Mouse (Mus musculus) adrenal gland, postnatal 4 days (tissue): Measurements from ENCODE around the gene Dnpep. TPM values are rescaled to one million over a fixed set of nuclear protein-coding genes. Genes with fewer than 3 reads are reported as not detected.

Experiments
- DNase-seq, 2 experiments: peaks; one replicate each; pipeline ENCODE4 v3.0.0; 2021 to 2022; ENCODE audit warnings: low spot score in 2 of 2, mixed read lengths in 2 of 2
- long read RNA-seq, 2 experiments: library from polyadenylated mRNA; stranded (forward); transcript quantifications; one replicate each; pipeline ENCODE4 v2.0.0; 2021
- total RNA-seq, 2 experiments: library from RNA; stranded (reverse); gene quantifications; 2 replicates each; pipeline ENCODE4 v1.2.3; 2021

The Dnpep gene
- 100 to 1,000 TPM; 106 to 113 TPM for total RNA-seq
- long read RNA-seq, experiment 1, transcript Dnpep-209 (14 exons, 1,862 nt) = minor isoform, 8 of 154 reads
- long read RNA-seq, experiment 1, transcript Dnpep-202 (15 exons, 1,571 nt) = minor isoform, 31 of 154 reads
- long read RNA-seq, experiment 1, transcript Dnpep-201 (15 exons, 2,488 nt) = major isoform, 86 of 154 reads
- long read RNA-seq, experiment 1, partial matches to known transcripts = 14 of 154 reads
- long read RNA-seq, experiment 1, other reads (novel, unspliced or antisense) = 11 of 154 reads
- long read RNA-seq, experiment 2, transcript Dnpep-201 (15 exons, 2,488 nt) = major isoform, 161 of 269 reads
- long read RNA-seq, experiment 2, transcript Dnpep-209 (14 exons, 1,862 nt) = minor isoform, 25 of 269 reads
- long read RNA-seq, experiment 2, transcript Dnpep-202 (15 exons, 1,571 nt) = minor isoform, 40 of 269 reads
- long read RNA-seq, experiment 2, partial matches to known transcripts = 19 of 269 reads
- long read RNA-seq, experiment 2, other reads (novel, unspliced or antisense) = 24 of 269 reads

DNA sequence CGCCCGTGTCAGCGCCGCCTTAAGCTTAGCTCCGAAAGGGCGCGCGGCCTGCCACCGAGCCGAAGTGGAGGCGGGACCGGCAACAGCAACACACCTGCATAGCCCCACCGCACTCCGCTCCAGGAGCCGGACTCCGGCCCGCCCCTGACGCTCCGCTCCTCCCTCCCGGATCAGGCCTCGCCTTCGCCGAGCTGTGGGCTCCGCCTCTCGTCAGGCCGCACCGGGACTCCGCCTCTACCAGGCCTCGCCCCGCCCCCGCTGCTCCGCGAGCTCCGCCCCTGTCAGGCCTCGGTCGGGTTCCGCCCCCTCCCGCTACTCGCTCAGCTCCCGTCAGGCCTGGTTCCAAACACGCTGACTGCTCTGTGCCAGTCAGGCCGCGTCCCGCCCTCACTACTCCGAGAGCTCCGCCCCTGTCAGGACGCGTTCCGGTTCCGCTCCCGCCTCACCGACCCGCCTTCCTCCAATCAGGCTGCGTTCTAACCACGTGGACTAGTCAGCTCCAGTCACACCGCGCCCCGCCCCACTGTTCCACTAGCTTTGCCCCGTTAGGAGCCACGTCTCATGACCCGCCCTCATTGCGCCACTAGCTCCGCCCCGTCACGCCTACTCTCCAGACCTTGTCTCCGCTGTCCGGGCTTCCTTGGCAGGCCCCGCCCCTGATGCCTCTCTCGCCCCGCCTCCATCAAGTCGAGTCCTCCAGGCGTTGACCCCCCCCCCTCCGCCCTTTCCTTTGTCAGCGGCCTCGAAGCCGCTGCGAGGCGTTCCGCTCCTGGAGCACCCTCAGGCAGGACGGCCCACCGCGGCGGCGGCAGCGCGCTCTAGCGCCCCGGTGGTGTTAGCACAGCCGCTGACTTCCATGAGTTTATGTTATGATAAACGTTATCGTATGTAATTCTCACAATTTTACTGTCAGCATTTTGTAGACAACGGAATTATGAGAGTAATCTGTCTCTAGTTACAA is at the start of gene Dnpep:
Gene Dnpep, minus strand, starts transcription at position 750 of the 961 bp plus-strand sequence.
- DNase-seq = peak; percentile 98 to 100

DNA sequence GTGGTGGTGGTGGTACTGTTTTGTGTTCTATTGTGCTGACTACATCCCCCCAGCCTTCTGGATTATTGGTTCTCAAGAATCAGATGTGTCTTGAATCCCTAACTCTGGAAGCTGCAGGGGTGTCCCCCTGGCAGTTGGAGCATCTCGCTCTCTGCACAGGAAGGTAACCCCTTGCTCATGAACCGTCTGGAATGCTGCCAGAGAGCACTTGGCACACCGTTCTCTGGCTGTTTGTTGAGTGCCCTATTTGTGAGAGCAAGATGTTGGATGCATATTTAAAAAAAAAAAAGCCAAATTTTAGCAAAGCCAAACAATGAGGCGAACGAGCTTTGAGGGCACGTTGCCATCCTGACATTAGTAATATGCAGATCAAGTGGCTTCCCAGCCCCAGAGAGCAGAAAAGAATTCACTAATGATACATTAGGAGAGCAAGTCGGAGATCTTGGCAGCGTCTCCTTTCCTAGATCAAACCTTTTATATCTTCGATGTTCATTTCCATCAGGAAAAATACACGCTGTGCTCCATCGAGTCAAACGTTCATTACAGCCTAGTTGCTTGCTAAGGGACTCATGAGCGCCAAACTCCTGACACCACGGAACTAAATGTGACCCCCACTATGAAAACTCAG is 47.8 kb upstream of the Dnpep start:
- DNase-seq = no peak

DNA sequence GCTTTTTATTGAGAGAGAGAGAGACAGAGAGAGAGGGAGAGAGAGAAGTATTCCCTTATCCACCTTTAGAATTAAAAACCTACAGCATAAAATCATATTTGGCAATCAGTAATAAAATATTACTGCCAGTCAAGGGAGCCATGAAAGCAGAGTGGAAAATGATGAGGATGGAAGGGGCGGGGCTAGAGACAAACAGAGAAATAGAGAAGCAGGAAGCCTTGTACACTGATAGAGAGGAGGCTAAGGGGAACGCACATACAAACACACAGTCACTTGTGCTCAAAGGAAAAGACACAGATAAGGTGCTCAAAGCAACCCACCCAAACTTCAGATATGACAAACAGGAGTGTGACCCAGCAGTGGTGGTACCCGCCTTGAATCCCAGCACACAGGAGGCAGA is 46.1 kb upstream of the Dnpep start:
- DNase-seq = no peak

DNA sequence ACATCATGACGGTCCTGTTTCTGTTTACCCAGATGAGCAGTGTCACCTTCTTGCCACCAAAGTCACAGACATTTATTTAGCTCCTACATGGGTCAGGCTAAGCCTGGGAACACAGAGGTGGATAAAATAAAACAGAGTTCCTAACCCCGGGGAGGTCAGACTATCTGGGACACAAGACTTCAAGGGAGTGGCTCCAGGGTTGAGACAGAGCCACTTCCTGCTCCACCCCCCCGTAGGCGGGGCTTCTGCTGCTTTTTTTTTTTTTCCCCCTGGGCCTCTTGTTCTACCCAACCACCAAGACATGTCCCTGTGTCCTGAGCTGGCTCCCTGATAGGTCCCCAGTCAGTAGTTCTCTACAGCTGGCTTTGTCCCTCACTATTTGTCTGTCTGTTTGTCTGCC is 44.0 kb upstream of the Dnpep start:
- no peak for DNase-seq

DNA sequence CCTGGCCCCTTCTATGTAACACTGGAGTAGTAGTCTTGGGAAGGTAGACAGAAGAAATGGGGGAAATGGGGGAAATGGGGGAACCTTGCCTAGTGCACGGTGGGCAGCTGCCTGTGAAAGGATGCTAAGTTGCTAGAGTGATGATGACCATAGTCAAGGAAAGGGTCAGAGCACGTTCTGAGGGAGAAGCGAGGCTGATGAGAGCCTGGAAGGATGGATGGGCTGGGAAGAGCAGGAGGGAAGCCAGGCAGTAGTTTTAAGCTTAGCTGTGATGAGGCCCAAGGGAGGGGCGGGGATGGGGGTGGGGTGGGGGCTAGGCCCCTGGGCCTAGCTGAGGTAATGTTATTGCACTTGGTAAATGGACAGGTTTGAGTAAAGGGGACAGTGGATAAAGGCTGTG is 43.3 kb upstream of the Dnpep start:
- DNase-seq = no peak

DNA sequence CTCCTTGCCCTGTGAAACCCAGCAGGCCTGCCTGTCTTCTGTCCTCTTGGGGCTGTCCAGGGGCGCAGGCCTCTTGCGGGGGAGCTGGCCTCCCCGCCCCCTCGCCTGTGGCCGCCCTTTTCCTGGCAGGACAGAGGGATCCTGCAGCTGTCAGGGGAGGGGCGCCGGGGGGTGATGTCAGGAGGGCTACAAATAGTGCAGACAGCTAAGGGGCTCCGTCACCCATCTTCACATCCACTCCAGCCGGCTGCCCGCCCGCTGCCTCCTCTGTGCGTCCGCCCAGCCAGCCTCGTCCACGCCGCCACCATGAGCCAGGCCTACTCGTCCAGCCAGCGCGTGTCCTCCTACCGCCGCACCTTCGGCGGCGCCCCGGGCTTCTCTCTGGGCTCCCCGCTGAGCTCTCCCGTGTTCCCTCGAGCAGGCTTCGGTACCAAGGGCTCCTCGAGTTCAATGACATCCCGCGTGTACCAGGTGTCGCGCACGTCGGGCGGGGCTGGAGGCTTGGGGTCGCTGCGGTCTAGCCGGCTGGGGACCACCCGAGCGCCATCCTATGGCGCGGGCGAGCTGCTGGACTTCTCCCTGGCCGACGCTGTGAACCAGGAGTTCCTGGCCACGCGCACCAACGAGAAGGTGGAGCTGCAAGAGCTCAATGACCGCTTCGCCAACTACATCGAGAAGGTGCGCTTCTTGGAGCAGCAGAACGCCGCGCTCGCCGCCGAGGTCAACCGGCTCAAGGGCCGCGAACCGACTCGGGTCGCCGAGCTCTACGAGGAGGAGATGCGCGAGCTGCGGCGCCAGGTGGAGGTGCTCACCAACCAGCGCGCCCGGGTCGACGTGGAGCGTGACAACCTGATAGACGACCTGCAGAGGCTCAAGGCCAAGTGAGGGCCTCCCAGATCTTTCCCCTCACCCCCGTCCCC is 42.6 kb upstream of the Dnpep start, which contains the start of gene Des:
Gene Des, plus strand, starts transcription at position 218 of the 920 bp plus-strand sequence.
- no peak for DNase-seq

DNA sequence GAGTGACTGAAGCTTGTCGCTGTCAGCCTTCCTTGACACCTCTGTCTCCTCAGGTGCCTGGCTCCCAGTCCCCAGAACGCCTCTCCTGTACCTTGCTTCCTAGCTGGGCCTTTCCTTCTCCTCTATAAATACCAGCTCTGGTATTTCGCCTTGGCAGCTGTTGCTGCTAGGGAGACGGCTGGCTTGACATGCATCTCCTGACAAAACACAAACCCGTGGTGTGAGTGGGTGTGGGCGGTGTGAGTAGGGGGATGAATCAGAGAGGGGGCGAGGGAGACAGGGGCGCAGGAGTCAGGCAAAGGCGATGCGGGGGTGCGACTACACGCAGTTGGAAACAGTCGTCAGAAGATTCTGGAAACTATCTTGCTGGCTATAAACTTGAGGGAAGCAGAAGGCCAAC is 41.6 kb upstream of the Dnpep start:
- no peak for DNase-seq

DNA sequence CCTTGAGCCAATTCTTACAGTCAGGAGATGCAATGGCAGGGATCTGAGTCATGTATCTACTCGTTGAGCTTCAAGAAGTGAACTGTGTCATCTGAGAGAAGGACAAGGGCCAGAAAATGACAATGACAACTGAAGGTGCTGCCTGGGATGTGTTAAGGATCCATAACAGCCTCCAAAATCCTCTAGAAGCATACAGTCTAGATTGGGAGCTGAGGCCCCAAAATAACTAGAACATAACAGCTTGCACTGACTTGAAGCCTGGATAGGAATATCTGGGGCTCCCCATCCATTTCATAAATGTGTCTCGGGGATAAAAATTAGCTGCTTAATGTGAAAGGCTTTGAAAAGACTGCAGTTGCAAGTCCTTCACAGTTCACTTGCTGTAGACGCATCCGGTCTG is 40.2 kb upstream of the Dnpep start:
- DNase-seq = no peak

DNA sequence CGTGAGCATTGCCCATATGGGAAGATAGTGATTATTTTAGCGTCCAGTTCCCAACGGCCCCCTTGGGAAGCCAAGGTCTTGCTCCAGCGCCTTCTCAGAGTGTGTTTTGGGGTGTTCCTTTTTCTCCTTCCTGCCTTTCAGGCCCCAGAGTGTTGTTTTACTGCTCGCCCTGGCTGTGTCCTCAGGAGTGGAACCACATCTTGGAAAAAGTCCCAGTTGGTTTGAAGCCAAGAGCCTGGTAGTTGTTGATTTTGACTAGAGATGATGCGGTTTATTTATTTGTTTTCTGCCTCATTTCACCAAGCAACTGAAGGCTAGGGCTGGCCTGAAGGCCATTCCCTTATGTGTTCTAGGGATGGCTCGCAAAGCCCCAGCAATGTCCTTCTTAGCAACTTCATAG is 39.5 kb upstream of the Dnpep start:
- peak in 1 of 2 experiments; percentile 27 for DNase-seq

DNA sequence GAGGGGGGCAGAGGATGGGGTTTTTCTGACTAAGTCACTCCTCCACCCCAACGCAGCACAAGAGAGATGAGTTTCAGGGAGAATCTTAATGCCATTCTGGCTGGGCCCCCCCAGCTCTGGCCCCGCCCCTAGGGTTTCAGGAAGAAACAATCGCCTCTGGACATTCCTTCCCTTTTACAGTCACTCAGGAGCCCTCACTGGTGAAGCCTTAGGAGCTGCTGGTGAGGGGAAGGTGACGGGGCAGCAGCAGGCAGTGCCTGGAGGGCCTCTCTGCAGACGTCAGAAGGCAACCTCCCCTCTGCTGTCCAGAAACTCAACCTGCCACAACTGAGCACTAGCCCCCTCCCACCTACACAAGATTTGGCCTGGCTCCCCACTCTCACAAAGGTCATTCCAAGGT is 31.5 kb upstream of the Dnpep start:
- DNase-seq = no peak

DNA sequence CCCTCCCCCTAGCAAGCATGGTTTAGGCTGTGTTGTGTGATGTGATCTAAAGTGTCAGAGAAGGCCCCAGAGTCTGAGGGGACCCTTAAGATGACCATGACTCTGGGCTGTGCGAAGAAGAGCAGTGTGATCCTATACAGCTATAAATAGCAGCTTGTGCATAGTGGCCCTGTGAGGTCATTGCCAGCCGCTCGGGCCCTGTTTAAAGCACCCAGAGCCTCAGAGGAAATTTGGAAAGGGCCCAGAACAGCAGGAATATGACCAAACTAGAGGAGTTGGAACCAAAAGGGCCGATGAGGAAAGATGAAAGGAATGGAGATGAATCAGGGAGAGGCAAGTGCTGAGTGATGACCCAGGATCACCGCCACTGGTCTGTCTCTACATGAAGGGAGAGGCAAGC is 29.5 kb upstream of the Dnpep start:
- DNase-seq = no peak

DNA sequence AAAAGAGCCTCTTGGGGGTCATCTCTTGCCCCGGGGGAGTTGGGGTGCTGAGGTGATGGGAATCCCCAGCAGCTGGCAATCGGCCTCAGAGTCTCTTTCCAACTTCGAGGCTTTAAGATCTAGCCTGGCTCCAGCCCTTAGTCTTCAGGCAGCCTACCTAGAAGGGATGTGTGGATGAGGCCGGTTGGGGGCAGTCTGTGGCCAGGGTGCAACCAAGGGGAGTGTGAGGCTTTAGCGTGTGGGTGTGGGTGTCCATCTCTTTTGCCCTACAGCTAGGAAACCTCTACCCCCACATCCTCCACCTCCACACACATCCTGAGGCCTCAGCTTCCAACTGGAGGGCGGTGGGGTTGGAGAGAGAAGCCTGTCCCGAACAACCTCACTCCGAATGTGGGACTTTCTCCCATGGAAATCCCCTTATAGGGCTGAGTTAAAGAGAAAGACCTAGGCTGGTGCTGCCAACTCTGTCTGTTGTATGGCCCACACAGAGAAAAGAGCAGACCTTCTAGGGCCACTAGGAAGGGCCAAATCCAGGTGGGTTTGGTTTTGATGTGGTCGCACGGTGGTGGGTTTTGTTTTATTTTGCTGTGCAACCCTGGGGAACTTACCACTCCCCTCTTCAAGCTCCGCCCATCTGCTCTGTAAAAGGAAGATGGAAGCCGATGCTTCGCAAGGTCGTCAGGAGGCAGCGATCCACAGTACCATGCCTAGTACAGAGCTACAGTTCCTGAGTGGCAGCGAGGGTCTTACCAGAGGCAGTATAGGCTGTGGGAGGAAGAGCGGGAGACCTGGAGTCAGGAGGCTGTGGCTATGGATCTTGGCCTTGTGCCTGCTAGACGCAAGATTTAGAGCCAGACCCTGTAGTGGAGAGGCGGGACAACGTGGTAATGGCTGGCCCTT is 27.5 kb upstream of the Dnpep start:
- DNase-seq = no peak

DNA sequence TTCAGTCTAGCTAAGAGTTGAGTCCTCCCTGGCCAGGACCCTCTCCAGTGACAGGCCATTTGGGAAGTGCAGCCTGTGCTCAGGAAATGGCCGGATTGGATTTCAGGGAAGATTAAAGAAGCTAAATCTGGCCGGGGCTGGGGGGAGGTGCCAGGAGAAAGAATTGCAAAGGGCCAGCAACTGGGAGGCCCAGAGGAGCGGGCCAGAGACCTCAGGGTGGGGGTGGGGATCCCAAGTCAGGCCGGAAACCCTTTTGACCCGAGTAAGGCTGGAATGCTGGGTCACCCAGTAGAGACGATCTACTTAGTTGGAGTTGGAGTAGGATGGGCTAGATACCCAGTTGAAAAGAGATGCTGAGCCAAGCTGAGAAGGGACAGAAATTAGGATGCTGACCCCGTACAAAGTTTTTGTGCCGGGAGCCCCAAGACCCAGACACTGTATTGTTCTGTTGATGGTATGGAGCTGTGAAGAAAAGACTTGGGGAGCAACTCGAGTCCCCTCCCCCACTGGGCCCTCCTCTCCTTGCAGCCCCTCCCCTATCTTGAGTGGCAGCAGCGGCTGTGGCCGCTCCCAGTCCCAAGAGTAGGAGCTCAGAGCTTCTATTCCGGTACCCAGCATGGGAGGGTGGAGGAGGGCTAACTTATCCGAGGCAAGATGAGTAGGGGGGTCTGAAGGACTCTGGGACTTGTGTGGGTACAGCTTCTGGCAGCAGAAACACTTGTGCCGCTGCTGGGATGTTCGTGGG is 26.7 kb upstream of the Dnpep start:
- no peak for DNase-seq

DNA sequence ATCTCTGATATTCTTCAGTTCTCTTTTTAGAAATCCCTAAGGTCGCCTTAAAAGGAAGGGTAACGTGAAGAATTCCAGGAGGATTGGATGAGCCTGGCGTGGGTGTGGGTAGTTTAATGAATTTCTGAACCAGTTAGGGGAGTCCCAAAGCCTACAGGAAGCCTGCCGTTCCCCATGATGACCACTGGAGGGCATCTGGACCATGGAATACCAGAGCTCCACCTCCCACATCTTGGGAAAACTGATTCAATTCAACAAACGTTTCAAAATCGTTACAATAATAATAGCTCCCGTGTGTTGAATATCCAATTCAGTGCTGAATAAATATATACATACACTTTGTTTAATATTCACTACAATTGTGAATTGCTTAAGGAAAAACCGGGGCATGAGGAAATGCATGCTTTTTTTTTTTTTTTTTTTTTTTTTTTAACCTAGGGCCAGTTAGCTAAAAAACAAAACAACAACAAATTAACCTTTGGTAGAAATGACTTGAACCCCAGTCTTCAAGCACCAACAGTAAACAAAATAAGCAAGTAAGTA is 25.2 kb upstream of the Dnpep start:
- DNase-seq = no peak

DNA sequence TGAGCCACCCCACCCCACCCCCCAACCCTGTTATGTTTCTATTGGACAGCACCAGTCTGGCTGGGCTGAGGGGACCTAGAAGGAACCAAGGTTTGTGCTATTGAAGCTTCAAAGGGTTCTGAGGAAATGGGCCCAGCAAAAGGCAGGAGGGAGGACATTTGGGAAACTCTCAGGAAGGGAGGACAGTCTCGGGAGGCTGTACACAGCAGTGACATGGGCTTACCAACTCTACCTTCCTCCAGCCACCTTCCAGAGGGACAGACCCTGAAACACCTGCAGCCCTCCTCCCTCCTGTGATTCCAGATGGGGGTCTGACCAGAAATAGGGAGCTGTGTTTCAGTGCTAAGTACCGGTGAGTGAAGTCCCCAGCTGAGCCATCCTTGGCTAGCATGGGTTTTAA is 22.7 kb upstream of the Dnpep start:
- DNase-seq = no peak

DNA sequence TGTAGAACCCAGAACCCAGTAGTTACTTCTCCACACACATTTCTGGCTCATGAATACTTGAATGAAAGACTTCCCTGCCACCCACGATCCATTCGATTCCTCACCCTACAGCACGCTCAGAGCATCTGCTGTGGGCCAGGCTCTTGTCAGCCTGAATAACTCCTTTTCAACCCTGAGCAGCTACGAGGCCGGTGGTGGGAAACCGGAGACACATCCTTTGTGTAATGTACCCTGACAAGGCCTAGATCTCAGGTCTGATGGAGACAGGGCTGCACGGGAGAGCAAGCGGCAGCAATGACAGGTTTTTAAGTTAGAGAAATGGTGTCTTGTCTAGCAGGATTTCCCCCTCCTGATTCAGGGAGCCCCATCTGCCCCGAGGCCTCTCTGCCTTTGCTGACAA is 21.5 kb upstream of the Dnpep start:
- DNase-seq = no peak

DNA sequence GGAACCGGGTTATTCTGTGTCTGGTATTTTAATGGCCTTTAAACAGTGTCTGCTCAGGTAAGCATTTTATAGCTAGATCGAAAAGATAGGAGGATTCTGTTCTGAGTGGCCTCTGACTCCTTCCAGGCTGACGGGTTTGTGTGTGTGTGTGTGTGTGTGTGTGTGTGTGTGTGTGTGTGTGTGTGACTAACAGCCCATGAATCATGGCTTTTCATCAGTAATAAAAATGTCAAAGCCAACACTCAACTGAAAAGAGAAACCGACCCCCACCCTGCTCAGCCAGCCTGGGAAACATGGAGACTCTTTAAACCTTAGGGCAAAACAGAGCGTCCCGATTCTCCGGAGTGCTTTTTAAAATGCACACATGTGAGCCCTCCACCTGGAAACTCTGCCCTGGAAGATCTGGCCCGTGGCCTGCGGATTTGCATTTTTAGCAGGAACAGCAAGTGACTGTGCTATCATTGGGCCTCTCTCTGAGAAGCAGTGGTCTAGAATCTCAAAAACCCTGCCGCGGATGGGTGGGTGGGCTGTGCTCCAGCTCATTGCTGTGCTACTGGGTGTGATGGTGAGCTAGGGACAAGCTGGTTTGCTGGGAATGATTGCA is 20.4 kb upstream of the Dnpep start:
- DNase-seq = no peak

DNA sequence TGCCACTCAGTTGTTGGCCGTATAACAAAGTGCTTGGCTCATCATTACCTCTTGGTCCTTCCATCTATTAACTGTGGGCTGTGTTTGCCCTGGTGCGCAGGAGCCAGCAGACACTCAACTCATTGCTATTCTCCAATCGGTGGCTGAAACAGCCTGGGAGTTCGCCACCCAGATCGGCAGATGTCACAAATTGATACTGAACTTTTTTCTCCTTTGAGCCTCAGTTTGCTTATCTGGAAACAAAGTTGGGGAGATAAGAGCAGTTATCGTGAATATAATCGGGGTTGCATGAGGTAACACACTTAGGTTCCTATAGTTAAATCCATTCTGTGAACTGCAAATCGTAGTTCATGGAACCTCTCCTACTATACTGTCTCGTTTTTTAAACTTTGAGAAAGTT is 19.3 kb upstream of the Dnpep start:
- DNase-seq = no peak
